In genomic region chr17:27317576-27318277, GRCm38 (mm10) we compare ENCODE assay signal across 9 mouse cellular contexts.
DNase-seq lines count a peak whose midpoint lies in the region; ATAC-seq and TF ChIP-seq lines count a peak whose summit lies in the region.
"Had no signal": no experiment of that assay in that cellular context is flagged by ENCODE, and none has a peak within 500 bp of the region (broad histone marks: within the 10 kb centered on the region; RNA-seq: fewer than 3 reads in every experiment).

No protein-coding gene starts in this region.

- H3K27me3 ChIP-seq in forebrain, embryonic 16.5 days (replicated peaks; ENCODE audit: control insufficient read depth, insufficient read depth, low read length), result no peaks in the 10 kb centered on the region; the same call in 1 of the 2 replicates
- H3K27me3 ChIP-seq in hindbrain, embryonic 12.5 days, result peaks cover 5% of the 10 kb centered on the region; the same call in 1 of the 2 replicates
- no peaks in the 10 kb centered on the region for H3K27me3 ChIP-seq in midbrain, postnatal 0 days (ENCODE audit: insufficient read depth, low read length)
- no peaks in the 10 kb centered on the region; the same call in 1 of the 2 replicates for H3K27me3 ChIP-seq in liver, embryonic 11.5 days (replicated peaks; ENCODE audit: control insufficient read depth, insufficient read depth, low read length)

- ATAC-seq in forebrain, embryonic 16.5 days, result peak; percentile 68
- ATAC-seq in hindbrain, embryonic 12.5 days (ENCODE audit: low FRiP score), result 0 out of 2 replicates have a peak, but pooled peaks have one; percentile 31
- ATAC-seq in midbrain, postnatal 0 days (ENCODE audit: low FRiP score), result no peak
- no peak for ATAC-seq in liver, embryonic 11.5 days (replicated peaks; ENCODE audit: low FRiP score)

- DNase-seq in left cerebral cortex, adult 18-20 months (ENCODE audit: low spot score in 2 of 2), result peak; percentile 16 to 47
- no peak for DNase-seq in left cerebral cortex, adult 11 months (ENCODE audit: low spot score)
- DNase-seq in layer of hippocampus, postnatal 10 days (ENCODE audit: low spot score in 2 of 2), result peak; percentile 68 to 81
- peak; percentile 80 for DNase-seq in midbrain, postnatal 0 days (ENCODE audit: low spot score)
- DNase-seq in thymus, postnatal 36 days, result no peak
- DNase-seq in liver, embryonic 11.5 days (ENCODE audit: low spot score), result no peak

- H3K27ac ChIP-seq in forebrain, embryonic 16.5 days (ENCODE audit: low read length), result no peak overlapping the region
- 0 out of 2 replicates have a peak overlapping the region, but pooled peaks have one; percentile 23 for H3K27ac ChIP-seq in hindbrain, embryonic 12.5 days
- peak overlapping the region; percentile 43; the same call in 1 of the 2 replicates for H3K27ac ChIP-seq in midbrain, postnatal 0 days (ENCODE audit: low read depth, low read length)
- no peak overlapping the region for H3K27ac ChIP-seq in liver, embryonic 11.5 days (ENCODE audit: low read depth, low read length)

- H3K9me3 ChIP-seq in forebrain, embryonic 16.5 days (ENCODE audit: control insufficient read depth, low read length), result no peaks in the 10 kb centered on the region
- H3K9me3 ChIP-seq in hindbrain, embryonic 12.5 days (replicated peaks), result no peaks in the 10 kb centered on the region
- H3K9me3 ChIP-seq in midbrain, postnatal 0 days (ENCODE audit: low read length), result no peaks in the 10 kb centered on the region
- H3K9me3 ChIP-seq in liver, embryonic 11.5 days (ENCODE audit: control insufficient read depth, low read length), result no peaks in the 10 kb centered on the region

- H3K4me3 ChIP-seq in forebrain, embryonic 16.5 days (replicated peaks; ENCODE audit: low read length), result no peak overlapping the region
- H3K4me3 ChIP-seq in hindbrain, embryonic 12.5 days, result no peak overlapping the region
- H3K4me3 ChIP-seq in midbrain, postnatal 0 days (ENCODE audit: low read depth, low read length), result no peak overlapping the region
- no peak overlapping the region for H3K4me3 ChIP-seq in liver, embryonic 11.5 days (ENCODE audit: low read depth, low read length)
- H3K4me3 ChIP-seq: erythroblast, embryonic 14.5 days had no signal

- peaks cover 29% of the 10 kb centered on the region for H3K4me1 ChIP-seq in forebrain, embryonic 16.5 days (replicated peaks; ENCODE audit: control insufficient read depth, insufficient read depth, low read length)
- H3K4me1 ChIP-seq in hindbrain, embryonic 12.5 days, result peaks cover 35% of the 10 kb centered on the region
- H3K4me1 ChIP-seq in midbrain, postnatal 0 days (ENCODE audit: insufficient read depth, low read length), result peaks cover 14% of the 10 kb centered on the region
- H3K4me1 ChIP-seq in liver, embryonic 11.5 days (replicated peaks; ENCODE audit: control insufficient read depth, insufficient read depth, low read length), result no peaks in the 10 kb centered on the region

- 24% methylated on average over 14 of the region's 14 CpGs for WGBS in forebrain, embryonic 16.5 days
- WGBS in hindbrain, embryonic 12.5 days, result 54% methylated on average over 14 of the region's 14 CpGs
- WGBS in midbrain, postnatal 0 days, result 39% methylated on average over 14 of the region's 14 CpGs
- WGBS in liver, embryonic 11.5 days, result 59% methylated on average over 14 of the region's 14 CpGs

- no peak for TF ChIP-seq CTCF in midbrain, postnatal 0 days (IDR thresholded peaks at IDR 0.05)

- H3K36me3 ChIP-seq in forebrain, embryonic 16.5 days (ENCODE audit: control insufficient read depth, insufficient read depth), result no peaks in the 10 kb centered on the region
- no peaks in the 10 kb centered on the region for H3K36me3 ChIP-seq in hindbrain, embryonic 12.5 days
- H3K36me3 ChIP-seq in midbrain, postnatal 0 days (ENCODE audit: insufficient read depth, low read length), result no peaks in the 10 kb centered on the region
- no peaks in the 10 kb centered on the region for H3K36me3 ChIP-seq in liver, embryonic 11.5 days (ENCODE audit: control insufficient read depth, insufficient read depth, low read length)

- H3K4me2 ChIP-seq in forebrain, embryonic 16.5 days (ENCODE audit: low read length), result no peak overlapping the region
- H3K4me2 ChIP-seq in hindbrain, embryonic 12.5 days (replicated peaks), result no peak overlapping the region
- no peak overlapping the region for H3K4me2 ChIP-seq in midbrain, postnatal 0 days (ENCODE audit: low read depth, low read length, poor library complexity, severe bottlenecking)
- H3K4me2 ChIP-seq in liver, embryonic 11.5 days, result no peak overlapping the region

- H3K9ac ChIP-seq in forebrain, embryonic 16.5 days (replicated peaks; ENCODE audit: low read depth, low read length), result no peak overlapping the region
- no peak overlapping the region for H3K9ac ChIP-seq in hindbrain, embryonic 12.5 days
- H3K9ac ChIP-seq in midbrain, postnatal 0 days (replicated peaks; ENCODE audit: low read length, poor library complexity, severe bottlenecking), result 0 out of 2 replicates have a peak overlapping the region, but pooled peaks have one; percentile 3
- H3K9ac ChIP-seq in liver, embryonic 11.5 days (ENCODE audit: low read depth, low read length), result no peak overlapping the region

Comparison
In these comparisons a context has a peak if more than half of its experiments do, and no peak if none do; other contexts are left out.
1. DNase-seq: peak in left cerebral cortex, adult 18-20 months (2 of 2), layer of hippocampus, postnatal 10 days (2 of 2) and midbrain, postnatal 0 days (single experiment); none in left cerebral cortex, adult 11 months (single experiment), thymus, postnatal 36 days (0 of 2) and liver, embryonic 11.5 days (single experiment).
2. ATAC-seq: peak in forebrain, embryonic 16.5 days (single experiment) and hindbrain, embryonic 12.5 days (single experiment); none in midbrain, postnatal 0 days (single experiment) and liver, embryonic 11.5 days (single experiment).
3. H3K27ac ChIP-seq: peak in hindbrain, embryonic 12.5 days (single experiment) and midbrain, postnatal 0 days (single experiment); none in forebrain, embryonic 16.5 days (single experiment) and liver, embryonic 11.5 days (single experiment).